Mouse (Mus musculus): ENCODE results near the gene Zfp629.

DNA sequence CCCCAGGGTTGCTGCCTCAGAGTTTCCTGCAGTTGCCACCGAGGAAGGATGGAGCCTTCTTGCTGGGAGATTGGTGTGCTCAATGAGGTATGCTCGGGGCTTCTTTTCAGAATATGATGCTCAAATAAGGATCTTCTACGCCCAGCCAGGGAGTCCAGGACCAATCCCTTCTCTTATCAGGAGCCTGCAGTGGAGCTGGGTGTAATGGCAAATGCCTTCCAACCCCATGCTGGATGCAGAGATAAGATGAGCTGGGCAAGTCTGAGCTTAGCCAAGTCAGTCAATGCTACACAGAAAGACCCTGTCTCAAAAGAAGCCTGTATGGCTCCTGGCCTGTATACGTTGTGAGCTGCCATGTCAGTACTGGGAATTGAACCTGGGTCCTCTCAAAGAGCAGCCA, 10.9 kb upstream of the Zfp629 start:
- TF ChIP-seq POLR2A (IDR thresholded peaks at IDR 0.05; ENCODE audit: low read depth, low read length) (no peak), CTCF (IDR thresholded peaks at IDR 0.05; ENCODE audit: extremely low read depth, insufficient read depth, insufficient read length, insufficient replicate concordance) (no peak)

All from spleen, adult 2 months (tissue).